Mouse (Mus musculus) left cerebral cortex, postnatal 14 days (tissue): ENCODE results near the gene 1500011B03Rik. TPM values are rescaled to one million over a fixed set of nuclear protein-coding genes. Genes with fewer than 3 reads are reported as not detected.

ENCODE experiments used
- DNase-seq, 2 experiments: peaks; one replicate each; pipeline ENCODE4 v3.0.0; 2021 to 2022; ENCODE audit warnings: low spot score in 2 of 2, mixed read lengths in 1 of 2
- intact Hi-C: fragments of 180-260 bp; cut with DNase I; formaldehyde crosslinking; loops from one replicate; pipeline ENCODE4 v1.15.1; 2025
- microRNA-seq, 2 experiments: library from miRNA; unstranded; fragments of <30 nt; microRNA quantifications; one replicate each; pipeline ENCODE4 v1.2.0; 2022
- total RNA-seq, 2 experiments: library from RNA; stranded (reverse); gene quantifications; 2 replicates each; pipeline ENCODE4 v1.2.3; 2021

1500011B03Rik gene
- total RNA-seq, 2 experiments from 2014 or later: 170 to 179 TPM

DNA sequence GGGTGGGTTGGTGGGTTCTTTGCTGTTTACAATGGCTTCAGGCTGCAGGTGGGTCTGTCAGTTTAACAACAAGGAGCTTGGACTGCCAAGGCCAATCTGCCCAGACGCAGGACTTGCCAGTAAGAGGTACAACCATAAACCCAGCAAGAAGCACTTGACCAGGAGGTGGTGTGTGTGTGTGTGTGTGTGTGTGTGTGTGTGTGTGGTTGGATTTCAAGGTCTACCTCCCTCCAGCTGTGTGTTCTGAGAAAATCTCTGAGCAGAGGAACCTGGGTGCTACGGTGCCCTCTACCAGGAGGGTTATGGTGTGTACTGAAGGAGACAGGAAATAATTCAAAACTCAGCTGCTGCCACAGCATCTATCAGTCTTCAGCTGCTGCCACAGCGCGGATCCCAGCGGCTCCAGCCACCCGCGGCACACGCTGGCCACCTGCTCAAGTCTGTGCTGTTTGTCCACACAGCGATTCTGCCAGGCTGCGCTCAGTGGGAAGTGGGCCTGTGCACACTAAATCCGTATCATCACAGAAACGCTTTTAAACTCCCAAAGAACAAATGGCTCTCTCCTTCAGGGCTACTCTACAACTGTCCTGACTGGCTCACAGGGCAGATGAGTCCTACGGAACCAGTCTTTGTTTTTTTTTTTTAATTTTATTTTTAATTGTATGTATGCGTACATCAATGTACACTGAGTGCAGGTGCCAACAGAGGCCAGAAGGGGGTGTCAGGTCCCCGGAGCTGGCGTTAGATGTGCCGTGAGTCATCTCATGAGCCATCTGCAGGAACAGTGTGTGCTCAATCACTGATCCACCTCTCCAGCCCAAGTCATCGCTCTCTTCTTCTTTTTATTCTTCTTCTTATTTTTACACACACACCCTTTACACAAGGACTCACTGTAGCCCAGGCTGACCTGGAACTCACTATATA lies 58.2 kb downstream of the 1500011B03Rik start:
- DNase-seq: no peak
- intact Hi-C loops: no loop called here

DNA sequence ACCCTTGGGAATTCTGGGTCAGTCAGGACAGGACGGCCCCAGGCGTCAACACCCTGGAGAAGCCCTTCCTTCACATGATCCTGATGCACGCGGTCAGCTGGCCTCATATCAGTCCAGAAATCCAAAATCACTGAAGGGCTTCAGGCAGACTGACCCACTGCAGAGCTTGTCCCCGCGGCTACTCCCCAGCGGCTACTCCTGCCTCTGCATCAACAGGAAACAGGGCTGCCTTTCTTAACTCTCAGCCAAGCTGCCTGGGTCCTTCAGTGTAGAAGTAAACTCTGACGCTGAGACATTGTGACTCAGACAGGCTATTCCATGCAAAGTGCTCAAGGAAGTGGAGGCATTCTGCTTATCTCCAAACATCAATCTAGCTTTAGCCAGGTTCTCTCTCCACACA lies 61.3 kb downstream of the 1500011B03Rik start:
- intact Hi-C loops: no loop called here
- no peak for DNase-seq

DNA sequence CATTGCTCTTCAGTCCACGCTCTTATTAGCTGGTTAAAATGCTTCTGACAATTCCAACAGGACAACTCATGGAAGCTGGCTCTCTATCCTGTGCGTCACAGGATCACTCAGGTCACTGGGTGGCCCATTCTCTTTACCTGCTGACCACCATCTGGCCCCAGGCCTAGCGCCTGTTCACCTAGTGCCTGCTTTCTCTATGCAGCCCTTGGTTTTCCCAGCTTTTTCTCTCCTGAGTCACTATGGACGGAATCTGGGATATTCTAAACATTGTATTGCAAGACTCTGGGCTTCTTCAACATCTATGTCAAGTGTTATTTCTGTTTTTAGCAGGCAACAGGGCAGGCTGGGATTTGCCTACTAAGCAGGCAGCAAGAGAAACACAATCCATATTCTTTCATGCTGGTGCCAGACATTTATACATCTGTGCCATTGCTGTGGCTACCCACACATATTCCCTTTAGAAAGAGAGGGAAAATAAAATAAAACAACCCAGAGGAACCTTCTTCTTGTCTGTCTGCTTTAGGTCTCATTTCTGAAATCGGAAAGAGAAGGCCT lies 63.7 kb downstream of the 1500011B03Rik start:
- intact Hi-C loops: no loop called here
- no peak for DNase-seq

Small RNA genes lying within 50 kb of the gene (microRNA-seq; reads per million reads assigned to microRNA genes)
- gene Mir6240: 12.8 to 14.2 reads per million in 2 experiments

Other genes starting within 250 kb of the 1500011B03Rik start
- 1 to 10 TPM; 2.0 to 2.2 TPM for gene Trpv4, start 165.0 kb downstream of the 1500011B03Rik start, total RNA-seq
- gene Gltp, start 132.5 kb downstream of the 1500011B03Rik start, total RNA-seq: 10 to 100 TPM; 32.1 to 39.2 TPM
- 10 to 100 TPM; 11.9 to 12.3 TPM for gene Tchp, start 115.7 kb downstream of the 1500011B03Rik start, total RNA-seq
- 10 to 100 TPM; 33.6 to 34.8 TPM for gene Ankrd13a, start 48.8 kb downstream of the 1500011B03Rik start, total RNA-seq
- 10 to 100 TPM; 41.4 to 47.8 TPM for gene Git2, start 48.0 kb downstream of the 1500011B03Rik start, total RNA-seq
- not detected for gene 4930519G04Rik, start 30.2 kb upstream of the 1500011B03Rik start, total RNA-seq
- 1 to 10 TPM; 1.0 to 1.5 TPM for gene Gm9936, start 35.2 kb upstream of the 1500011B03Rik start, total RNA-seq
- 1 to 10 TPM in 1 of 2 experiments, under 1 TPM in 1; 0.57 to 1.8 TPM for gene Oasl2, start 73.5 kb upstream of the 1500011B03Rik start, total RNA-seq
- gene Oasl1, start 99.8 kb upstream of the 1500011B03Rik start, total RNA-seq: not detected
- 100 to 1,000 TPM; 210 to 248 TPM for gene 2210016L21Rik, start 118.7 kb upstream of the 1500011B03Rik start, total RNA-seq
- gene Hnf1a, start 147.6 kb upstream of the 1500011B03Rik start, total RNA-seq: not detected
- 100 to 1,000 TPM; 104 to 106 TPM for gene Sppl3, start 187.7 kb upstream of the 1500011B03Rik start, total RNA-seq